Mouse (Mus musculus) layer of hippocampus, adult 11-12 months (tissue): ENCODE measurements around the gene Plscr3.
"Not testable (repeated sequence)": the region's sequence is repeated elsewhere in the genome, so short reads cannot be mapped to it uniquely, and the experiment has no call there.

ENCODE experiments used
- DNase-seq: peaks from one replicate; pipeline ENCODE4 v3.0.0; 2022; ENCODE audit warnings: low spot score

Gene Plscr3

GRCm38 (mm10) chr11:69828832-69829231 is 17.3 kb upstream of the Plscr3 start:
- no peak for DNase-seq

- DNase-seq, result no peak
Observed at GRCm38 (mm10) chr11:69833554-69833953, 12.6 kb upstream of the Plscr3 start.

- DNase-seq, result no peak
Observed at GRCm38 (mm10) chr11:69834001-69834549, 12.1 kb upstream of the Plscr3 start.

GRCm38 (mm10) chr11:69835326-69835965 is 10.7 kb upstream of the Plscr3 start:
- no peak for DNase-seq

GRCm38 (mm10) chr11:69835966-69836335 is 10.2 kb upstream of the Plscr3 start:
- DNase-seq, result no peak

GRCm38 (mm10) chr11:69836703-69837576 is 9.2 kb upstream of the Plscr3 start:
- DNase-seq, result peak; percentile 47

- no peak for DNase-seq
Observed at GRCm38 (mm10) chr11:69837604-69837951, 8.6 kb upstream of the Plscr3 start, which contains the start of gene Nlgn2. Gene Nlgn2, minus strand, starts transcription at chr11:69837784.

- peak; percentile 97 for DNase-seq
Observed at GRCm38 (mm10) chr11:69837952-69838713, 8.0 kb upstream of the Plscr3 start, which contains the start of gene Tmem256. Gene Tmem256, plus strand, starts transcription at chr11:69838514.

GRCm38 (mm10) chr11:69838714-69839104 is 7.5 kb upstream of the Plscr3 start:
- DNase-seq, result no peak

GRCm38 (mm10) chr11:69846738-69847688 is 837 bp downstream of the Plscr3 start:
- DNase-seq, result no peak

GRCm38 (mm10) chr11:69848021-69848420 is 1.8 kb downstream of the Plscr3 start:
- DNase-seq, result no peak

- DNase-seq, result no peak
Observed at GRCm38 (mm10) chr11:69849128-69849527, 3.0 kb downstream of the Plscr3 start.

GRCm38 (mm10) chr11:69849884-69850283 is 3.7 kb downstream of the Plscr3 start:
- DNase-seq, result no peak

- DNase-seq, result no peak
Observed at GRCm38 (mm10) chr11:69850754-69851153, 4.6 kb downstream of the Plscr3 start.

- no peak for DNase-seq
Observed at GRCm38 (mm10) chr11:69853994-69854393, 7.8 kb downstream of the Plscr3 start.

- no peak for DNase-seq
Observed at GRCm38 (mm10) chr11:69854680-69855079, 8.5 kb downstream of the Plscr3 start.

GRCm38 (mm10) chr11:69855347-69855746 is 9.2 kb downstream of the Plscr3 start:
- DNase-seq, result no peak

- no peak for DNase-seq
Observed at GRCm38 (mm10) chr11:69858113-69858998, 12.2 kb downstream of the Plscr3 start, which contains the start of gene Tnk1. Gene Tnk1, minus strand, starts transcription at chr11:69858730.

- DNase-seq, result not testable (repeated sequence)
Observed at GRCm38 (mm10) chr11:69863729-69864128, 17.6 kb downstream of the Plscr3 start.
